Mouse (Mus musculus) heart, postnatal 0 days (tissue): ENCODE data around the gene Sarm1.

ENCODE experiments used
- CTCF ChIP-seq: IDR thresholded peaks from 2 replicates; pipeline ENCODE4 v1.5.1; 2016; ENCODE audit warnings: antibody characterized with exemption, control low read depth, low read depth
- EP300 ChIP-seq: IDR thresholded peaks from 2 replicates; pipeline ENCODE4 v1.6.1; 2016; ENCODE audit warnings: antibody characterized with exemption, low read depth

DNA sequence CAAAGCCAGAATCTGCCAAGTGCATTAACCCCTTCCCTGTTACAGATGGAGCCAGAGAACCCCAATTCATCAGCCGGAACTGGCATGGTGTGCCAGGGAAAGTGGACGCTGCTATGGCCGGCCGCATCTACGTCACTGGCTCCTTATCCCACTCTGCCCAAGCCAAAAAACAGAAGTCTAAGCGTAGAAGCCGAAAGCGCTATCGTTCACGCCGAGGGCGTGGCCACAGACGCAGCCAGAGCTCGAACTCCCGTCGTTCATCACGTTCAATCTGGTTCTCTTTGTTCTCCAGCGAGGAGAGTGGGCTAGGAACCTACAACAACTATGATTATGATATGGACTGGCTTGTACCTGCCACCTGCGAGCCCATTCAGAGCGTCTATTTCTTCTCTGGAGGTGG is 4.0 kb upstream of the Sarm1 start:
- TF ChIP-seq EP300, result no peak
- no peak for TF ChIP-seq CTCF
